Mouse (Mus musculus) ZHBTc4 (cell line): Measurements from ENCODE around the gene Pglyrp1.

Experiments
- DNase-seq: peaks from one replicate; pipeline ENCODE4 v3.0.0-alpha.2; 2011; ENCODE audit warnings: low read depth, low spot score

The Pglyrp1 gene

GRCm38 (mm10) chr7:18884745-18885422, 13.8 kb downstream of the Pglyrp1 start:
- DNase-seq, result peak; percentile 88

DNA sequence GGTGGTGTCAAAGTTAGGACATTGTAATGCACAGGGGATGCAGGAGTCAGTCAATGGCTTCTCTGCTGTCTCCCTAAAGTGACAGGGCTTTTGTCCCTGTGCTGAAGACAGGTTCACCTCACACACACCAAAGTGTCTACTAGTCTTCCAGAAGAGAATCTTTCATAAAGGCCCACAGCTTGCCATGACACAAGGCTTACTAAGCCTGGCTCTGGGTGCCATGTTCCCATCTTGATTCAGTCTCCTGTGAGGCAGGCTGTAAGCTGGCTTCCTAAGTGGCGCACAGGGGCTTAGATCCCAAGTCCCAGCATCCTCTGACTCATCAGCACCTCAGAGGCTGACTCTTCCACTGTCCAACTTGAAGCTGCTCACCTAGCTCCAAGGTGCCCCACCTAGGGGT, 15.8 kb downstream of the Pglyrp1 start:
- no peak for DNase-seq

GRCm38 (mm10) chr7:18890848-18891247, 19.7 kb downstream of the Pglyrp1 start:
- no peak for DNase-seq

GRCm38 (mm10) chr7:18891872-18892599, 20.9 kb downstream of the Pglyrp1 start:
- DNase-seq, result peak; percentile 94

DNA sequence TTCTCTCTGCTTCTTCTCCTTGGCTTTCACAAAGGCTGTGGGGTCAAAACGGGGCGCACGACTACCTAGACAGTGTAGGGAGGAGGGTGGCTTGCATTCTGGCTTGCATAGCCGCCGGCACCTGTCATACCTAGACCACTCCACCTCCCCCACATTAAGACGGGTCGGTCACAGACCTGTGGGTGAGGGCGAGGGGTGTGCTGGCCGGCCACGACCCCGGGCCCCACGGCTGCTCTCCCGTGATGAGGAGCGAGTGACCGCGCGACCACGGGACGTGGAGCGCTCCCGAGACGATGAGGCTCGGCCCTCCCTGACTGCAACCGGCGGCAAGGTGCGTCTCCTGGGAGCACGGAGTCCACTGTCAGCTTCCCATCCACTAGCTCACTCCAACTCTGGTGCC, 21.9 kb downstream of the Pglyrp1 start:
- no peak for DNase-seq

- DNase-seq, result peak; percentile 89
These were observed 22.7 kb downstream of the Pglyrp1 start for GRCm38 (mm10) chr7:18893651-18894430.

DNA sequence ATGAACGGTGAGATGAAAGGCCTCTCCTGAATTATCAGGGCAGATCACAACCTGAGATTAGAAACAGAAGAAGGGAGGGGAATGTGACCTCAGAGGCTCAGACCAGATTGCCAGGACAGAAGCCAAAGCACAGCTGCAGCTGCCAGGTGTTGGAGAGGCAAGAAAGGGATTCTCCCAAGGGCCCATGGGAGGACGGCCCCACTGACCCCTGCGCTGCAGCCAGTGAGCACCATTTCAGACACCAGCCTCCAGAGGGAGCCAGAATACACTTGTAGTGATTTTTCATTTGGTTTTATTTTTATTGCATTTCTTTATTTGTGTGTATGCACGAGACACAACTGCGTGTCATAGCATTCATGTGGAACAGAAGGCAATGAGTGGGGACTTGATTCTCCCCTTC, 25.4 kb downstream of the Pglyrp1 start:
- DNase-seq, result no peak

GRCm38 (mm10) chr7:18900513-18900912, 29.4 kb downstream of the Pglyrp1 start:
- no peak for DNase-seq

DNA sequence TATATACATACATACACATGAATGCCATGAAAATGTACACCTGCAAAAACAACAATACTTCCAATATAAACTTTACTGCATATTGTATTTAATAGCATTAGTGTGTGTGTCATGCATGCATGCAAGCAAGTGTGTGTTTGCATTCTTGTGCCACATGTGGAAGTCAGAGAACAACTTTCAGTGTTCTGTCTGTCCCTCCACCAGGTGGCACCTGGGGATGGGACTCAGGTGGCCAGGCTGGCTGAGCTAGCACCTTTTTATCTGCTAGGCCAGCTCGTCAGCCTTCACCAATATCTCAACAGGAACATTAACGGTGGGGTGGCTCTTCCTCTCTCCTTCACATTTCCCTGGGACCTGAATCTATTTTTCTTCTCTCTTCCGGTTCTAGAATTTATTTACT, 31.4 kb downstream of the Pglyrp1 start:
- DNase-seq, result no peak

- DNase-seq, result peak; percentile 72
These were observed 33.8 kb downstream of the Pglyrp1 start for GRCm38 (mm10) chr7:18904971-18905370.

DNA sequence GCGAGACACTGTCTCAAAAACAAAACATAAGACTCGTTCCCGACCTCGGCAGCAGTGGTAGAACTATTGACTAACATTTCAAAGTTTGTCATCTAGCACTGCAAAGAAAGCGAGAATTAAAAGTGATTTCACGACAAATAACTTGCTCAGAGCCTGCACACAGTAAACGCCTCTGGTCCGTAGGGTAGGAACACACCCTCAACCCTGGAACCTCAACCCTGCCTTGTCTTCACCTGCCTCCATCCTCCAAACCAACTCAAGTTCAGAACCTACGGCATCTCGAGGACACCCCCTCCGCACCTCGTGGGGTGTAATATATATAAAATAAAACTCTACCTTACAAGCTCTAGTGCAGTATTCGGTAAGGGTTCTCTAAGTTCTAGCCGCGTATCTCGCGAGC, 38.7 kb downstream of the Pglyrp1 start:
- no peak for DNase-seq

- DNase-seq, result peak; percentile 99
These were observed 39.2 kb downstream of the Pglyrp1 start, which contains the start of gene Ccdc61 for GRCm38 (mm10) chr7:18910241-18910831. Ccdc61 (minus strand) TSS chr7:18910415.

- no peak for DNase-seq
These were observed 45.1 kb downstream of the Pglyrp1 start for GRCm38 (mm10) chr7:18916254-18916653.

GRCm38 (mm10) chr7:18917931-18918330, 46.8 kb downstream of the Pglyrp1 start:
- no peak for DNase-seq

GRCm38 (mm10) chr7:18921069-18921468, 49.9 kb downstream of the Pglyrp1 start:
- DNase-seq, result peak; percentile 88

- no peak for DNase-seq
These were observed 51.7 kb downstream of the Pglyrp1 start for GRCm38 (mm10) chr7:18922807-18923206.

GRCm38 (mm10) chr7:18923267-18923666, 52.1 kb downstream of the Pglyrp1 start:
- DNase-seq, result no peak

DNA sequence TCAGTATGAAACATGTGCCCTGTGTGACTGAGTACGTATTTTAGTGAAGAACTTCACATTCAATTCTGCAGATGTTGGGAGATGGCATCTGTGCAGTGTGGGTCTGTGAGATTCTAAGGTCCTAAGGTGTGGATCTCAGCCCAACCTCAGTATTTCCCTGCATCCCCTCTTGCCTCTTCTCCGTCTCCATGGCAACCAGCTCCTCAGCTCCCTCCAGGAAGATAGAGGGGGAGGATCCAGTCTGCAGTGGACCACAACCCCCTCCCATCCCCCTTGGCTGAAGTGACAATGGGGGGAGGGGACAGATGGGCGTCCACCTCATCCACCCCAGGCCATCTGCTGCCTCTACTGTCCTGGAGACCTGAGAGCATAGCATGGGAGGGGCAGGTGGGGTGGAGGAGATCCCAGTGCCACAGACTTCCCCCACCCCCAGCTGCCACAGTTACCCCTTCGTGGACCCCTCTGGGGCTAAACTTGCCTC, 52.6 kb downstream of the Pglyrp1 start:
- no peak for DNase-seq

DNA sequence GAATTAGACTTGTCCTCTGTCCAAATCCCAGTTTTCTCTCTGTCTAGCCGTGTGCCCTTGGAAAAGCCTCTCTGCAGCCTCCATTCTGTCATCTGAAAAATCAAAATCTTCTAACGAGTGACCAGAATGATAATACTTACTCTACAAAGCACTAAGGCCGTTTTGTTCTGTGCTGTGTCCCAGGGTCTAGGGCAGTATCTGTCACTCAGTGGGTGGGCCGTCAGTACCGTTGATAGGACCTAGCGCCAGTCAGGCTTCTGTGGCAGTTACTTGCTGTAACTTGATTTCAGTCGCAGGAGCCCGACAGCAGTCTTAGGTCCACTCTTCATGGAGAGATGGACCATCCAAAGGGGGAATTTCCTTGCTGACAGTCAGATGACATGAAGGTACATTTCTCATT, 53.2 kb downstream of the Pglyrp1 start:
- DNase-seq, result no peak

GRCm38 (mm10) chr7:18925162-18925938, 54.2 kb downstream of the Pglyrp1 start, which contains the start of gene Nova2:
Nova2 (plus strand) TSS chr7:18925888.
- peak; percentile 99 for DNase-seq
